ENCODE assay signal across 8 mouse cellular contexts in the genomic region with DNA sequence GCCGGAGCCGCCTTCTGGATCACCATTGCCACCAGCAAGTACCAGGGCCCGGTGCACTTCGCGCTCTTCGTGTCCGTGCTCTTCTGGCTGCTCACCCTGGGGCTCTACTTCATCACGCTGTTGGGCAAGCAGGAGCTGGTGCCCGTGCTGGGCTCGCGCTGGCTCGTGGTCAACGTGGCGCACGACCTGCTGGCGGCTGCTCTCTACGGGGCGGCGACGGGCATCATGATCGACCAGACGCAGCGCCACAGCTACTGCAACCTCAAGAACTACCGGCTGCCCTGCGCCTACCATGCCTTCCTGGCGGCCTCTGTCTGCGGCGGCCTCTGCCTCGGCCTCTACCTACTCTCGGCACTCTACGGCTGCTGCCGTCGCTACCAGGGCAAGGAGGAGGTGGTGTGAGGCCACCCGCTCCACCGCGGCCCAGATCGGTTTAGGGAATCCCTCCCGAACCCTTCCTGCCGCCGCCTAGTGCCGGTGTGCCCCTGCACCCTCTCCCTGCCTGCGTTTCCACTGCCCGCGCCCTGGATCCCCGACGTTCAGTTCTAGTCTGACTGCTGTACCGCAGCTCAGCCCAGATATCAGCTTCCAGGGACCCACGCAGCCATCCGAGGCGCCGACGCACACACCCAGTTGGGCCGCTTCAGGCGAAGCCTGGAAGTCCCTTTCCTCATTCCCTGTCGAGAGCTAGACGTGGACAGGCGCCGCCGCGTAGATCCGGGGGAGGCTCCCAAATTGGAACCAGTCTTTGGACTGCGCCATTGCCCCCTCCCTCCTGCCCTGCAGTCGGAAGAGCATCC. TPM values are rescaled to one million over a fixed set of nuclear protein-coding genes. Genes with fewer than 3 reads are reported as not detected.
DNase-seq lines count a peak whose midpoint lies in the region; ATAC-seq lines count a peak whose summit lies in the region.

No protein-coding gene starts in this region.

- H3K36me3 ChIP-seq in embryonic facial prominence, embryonic 15.5 days: peaks cover 4% of the 10 kb centered on the region; the same call in 1 of the 2 replicates
- no peaks in the 10 kb centered on the region for H3K36me3 ChIP-seq in heart, embryonic 15.5 days

- peak overlapping the region; percentile 77 for H3K4me3 ChIP-seq in embryonic facial prominence, embryonic 15.5 days (replicated peaks)
- peak overlapping the region; percentile 79 for H3K4me3 ChIP-seq in heart, embryonic 15.5 days

- peak overlapping the region; percentile 76 for H3K4me2 ChIP-seq in embryonic facial prominence, embryonic 15.5 days (replicated peaks)
- H3K4me2 ChIP-seq in heart, embryonic 15.5 days: peak overlapping the region; percentile 90

- ATAC-seq in embryonic facial prominence, embryonic 15.5 days (ENCODE audit: insufficient number of reproducible peaks, low FRiP score, low TSS enrichment, low read depth): peak; percentile 0; the same call in 1 of the 2 replicates
- ATAC-seq in heart, embryonic 15.5 days (replicated peaks; ENCODE audit: insufficient number of reproducible peaks, insufficient read depth, low FRiP score, low read depth): peak; percentile 40

- peak; percentile 19 to 31 for DNase-seq in CD8-positive naive resting alpha-beta T cell, adult 2 months (ENCODE audit: low read depth in 2 of 2, low spot score in 2 of 2)
- peak; percentile 80 to 84 for DNase-seq in adrenal gland, postnatal 36 days
- peak; percentile 83 for DNase-seq in kidney, postnatal 10 days
- DNase-seq in lung, postnatal 10 days: peak; percentile 89
- peak; percentile 42 for DNase-seq in ovary, adult 18-20 months (ENCODE audit: low spot score)
- DNase-seq in urinary bladder, postnatal 14 days (ENCODE audit: low spot score): peak; percentile 70

- peaks cover 58% of the 10 kb centered on the region for H3K4me1 ChIP-seq in embryonic facial prominence, embryonic 15.5 days
- H3K4me1 ChIP-seq in heart, embryonic 15.5 days (replicated peaks): peaks cover 57% of the 10 kb centered on the region

- peak overlapping the region; percentile 82 for H3K9ac ChIP-seq in embryonic facial prominence, embryonic 15.5 days
- peak overlapping the region; percentile 88 for H3K9ac ChIP-seq in heart, embryonic 15.5 days

- peak overlapping the region; percentile 95 for H3K27ac ChIP-seq in embryonic facial prominence, embryonic 15.5 days (replicated peaks)
- peak overlapping the region; percentile 91 for H3K27ac ChIP-seq in heart, embryonic 15.5 days

- no peaks in the 10 kb centered on the region for H3K9me3 ChIP-seq in embryonic facial prominence, embryonic 15.5 days (replicated peaks)
- H3K9me3 ChIP-seq in heart, embryonic 15.5 days (replicated peaks): no peaks in the 10 kb centered on the region

- H3K27me3 ChIP-seq in embryonic facial prominence, embryonic 15.5 days: no peaks in the 10 kb centered on the region
- H3K27me3 ChIP-seq in heart, embryonic 15.5 days: no peaks in the 10 kb centered on the region

- under 1% methylated on average over 63 of the region's 63 CpGs for WGBS in embryonic facial prominence, embryonic 15.5 days
- under 1% methylated on average over 63 of the region's 63 CpGs for WGBS in heart, embryonic 15.5 days

RNA-seq across cellular contexts. Expression of a gene that starts 0.8 kb away (rescaled TPM):
- 10 to 100 TPM; 32.7 to 38.8 TPM for total RNA-seq in adrenal gland, postnatal 36 days (2021)
- polyA plus RNA-seq in embryonic facial prominence, embryonic 15.5 days (2015; fragmentation: Nextera tagmentation; extraction: Ambion mirVana): 15.2 and 20.3 TPM in 2 replicates
- polyA plus RNA-seq in heart, embryonic 15.5 days (2015; fragmentation: Nextera tagmentation; extraction: Ambion mirVana): 15.8 and 24.0 TPM in 2 replicates

RNA-seq across cellular contexts. Expression of a gene that starts 15.8 kb away (rescaled TPM):
- total RNA-seq in adrenal gland, postnatal 36 days (2021): 10 to 100 TPM; 49.3 to 50.4 TPM
- 26.2 and 28.8 TPM in 2 replicates for polyA plus RNA-seq in embryonic facial prominence, embryonic 15.5 days (2015; fragmentation: Nextera tagmentation; extraction: Ambion mirVana)
- polyA plus RNA-seq in heart, embryonic 15.5 days (2015; fragmentation: Nextera tagmentation; extraction: Ambion mirVana): 18.4 and 26.7 TPM in 2 replicates

RNA-seq across cellular contexts. Expression of a gene that starts 19.1 kb away (rescaled TPM):
- 10 to 100 TPM; 86.6 to 91.5 TPM for total RNA-seq in adrenal gland, postnatal 36 days (2021)
- 51.0 and 53.6 TPM in 2 replicates for polyA plus RNA-seq in embryonic facial prominence, embryonic 15.5 days (2015; fragmentation: Nextera tagmentation; extraction: Ambion mirVana)
- polyA plus RNA-seq in heart, embryonic 15.5 days (2015; fragmentation: Nextera tagmentation; extraction: Ambion mirVana): 29.7 and 34.1 TPM in 2 replicates

RNA-seq across cellular contexts. Expression of a gene that starts 54.1 kb away (rescaled TPM):
- total RNA-seq in adrenal gland, postnatal 36 days (2021): 1 to 10 TPM; 2.5 TPM
- polyA plus RNA-seq in embryonic facial prominence, embryonic 15.5 days (2015; fragmentation: Nextera tagmentation; extraction: Ambion mirVana): 6.3 and 8.7 TPM in 2 replicates
- polyA plus RNA-seq in heart, embryonic 15.5 days (2015; fragmentation: Nextera tagmentation; extraction: Ambion mirVana): 4.1 and 4.3 TPM in 2 replicates

RNA-seq across cellular contexts. Expression of a gene that starts 57.7 kb away (rescaled TPM):
- 10 to 100 TPM; 61.7 to 76.3 TPM for total RNA-seq in adrenal gland, postnatal 36 days (2021)
- 27.1 and 28.0 TPM in 2 replicates for polyA plus RNA-seq in embryonic facial prominence, embryonic 15.5 days (2015; fragmentation: Nextera tagmentation; extraction: Ambion mirVana)
- 13.3 and 16.1 TPM in 2 replicates for polyA plus RNA-seq in heart, embryonic 15.5 days (2015; fragmentation: Nextera tagmentation; extraction: Ambion mirVana)

Comparison
In these comparisons a context has a peak if more than half of its experiments do, and no peak if none do; other contexts are left out.
1. Peak in every context shown above with its lines: DNase-seq, ATAC-seq, H3K4me3 ChIP-seq and H3K27ac ChIP-seq.
2. DNase-seq: peak in every context shown above with its lines; median percentile 89 in lung, postnatal 10 days; 83 in kidney, postnatal 10 days; 82 in adrenal gland, postnatal 36 days; 70 in urinary bladder, postnatal 14 days; 42 in ovary, adult 18-20 months; 25 in CD8-positive naive resting alpha-beta T cell, adult 2 months.